23 mouse cellular contexts compared by ENCODE assay signal in the genomic region with DNA sequence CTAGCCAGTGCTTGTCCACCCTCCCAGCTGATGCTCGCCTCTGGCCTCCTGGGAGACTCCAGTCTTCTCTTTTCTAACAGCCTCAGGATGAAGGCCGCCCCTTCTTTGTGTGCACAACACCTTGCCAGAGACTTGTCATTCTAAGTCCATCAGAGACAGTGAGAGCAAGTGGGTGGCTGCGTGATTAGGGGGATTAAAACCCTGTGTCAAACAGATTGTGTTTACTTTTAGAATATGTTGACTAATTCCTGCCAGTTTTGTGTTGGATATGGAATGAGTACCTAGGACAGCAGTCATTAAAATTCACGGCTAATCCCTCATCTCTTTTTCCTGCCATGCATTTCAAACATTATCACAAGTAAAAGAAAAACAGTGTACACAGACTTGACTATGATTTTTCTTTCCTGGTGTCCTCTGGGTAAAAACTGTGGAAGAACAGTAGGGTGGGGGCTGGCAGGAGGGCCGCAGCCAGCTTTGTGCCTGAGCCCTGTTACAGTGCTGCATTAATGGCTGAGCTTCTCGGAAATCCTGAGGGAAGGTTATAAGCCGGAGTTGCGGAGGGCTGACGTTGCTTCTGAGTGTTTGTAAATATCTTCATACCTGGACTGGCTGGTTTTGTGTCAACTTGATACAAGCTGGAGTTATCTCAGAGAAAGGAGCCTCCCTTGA. TPM values are rescaled to one million over a fixed set of nuclear protein-coding genes. Genes with fewer than 3 reads are reported as not detected.
DNase-seq lines count a peak whose midpoint lies in the region; ATAC-seq and TF ChIP-seq lines count a peak whose summit lies in the region.
"Had no signal": no experiment of that assay in that cellular context is flagged by ENCODE, and none has a peak within 500 bp of the region (broad histone marks: within the 10 kb centered on the region; RNA-seq: fewer than 3 reads in every experiment).

No protein-coding gene starts in this region.

- no peaks in the 10 kb centered on the region for H3K9me3 ChIP-seq in hindbrain, embryonic 12.5 days (replicated peaks)
- no peaks in the 10 kb centered on the region for H3K9me3 ChIP-seq in hindbrain, embryonic 11.5 days (ENCODE audit: control insufficient read depth, low read length)
- no peaks in the 10 kb centered on the region for H3K9me3 ChIP-seq in midbrain, embryonic 10.5 days (replicated peaks)
- no peaks in the 10 kb centered on the region for H3K9me3 ChIP-seq in midbrain, postnatal 0 days (ENCODE audit: low read length)
- no peaks in the 10 kb centered on the region; the same call in 1 of the 2 replicates for H3K9me3 ChIP-seq in midbrain, embryonic 11.5 days (ENCODE audit: control insufficient read depth, low read length)
- H3K9me3 ChIP-seq: embryonic facial prominence, embryonic 12.5 days; G1E; heart, embryonic 10.5 days; kidney, embryonic 15.5 days; neural tube, embryonic 15.5 days had no signal

- H3K4me2 ChIP-seq in hindbrain, embryonic 12.5 days (replicated peaks) = no peak overlapping the region
- no peak overlapping the region for H3K4me2 ChIP-seq in hindbrain, embryonic 11.5 days (replicated peaks; ENCODE audit: low read depth, low read length)
- H3K4me2 ChIP-seq in midbrain, postnatal 0 days (ENCODE audit: low read depth, low read length, poor library complexity, severe bottlenecking) = no peak overlapping the region
- H3K4me2 ChIP-seq in midbrain, embryonic 11.5 days = no peak overlapping the region
- H3K4me2 ChIP-seq: embryonic facial prominence, embryonic 12.5 days; kidney, embryonic 15.5 days; neural tube, embryonic 15.5 days had no signal

- no peak overlapping the region for H3K4me3 ChIP-seq in hindbrain, embryonic 12.5 days
- no peak overlapping the region for H3K4me3 ChIP-seq in hindbrain, embryonic 11.5 days (ENCODE audit: low read depth, low read length)
- H3K4me3 ChIP-seq in midbrain, embryonic 10.5 days = no peak overlapping the region
- no peak overlapping the region for H3K4me3 ChIP-seq in midbrain, postnatal 0 days (ENCODE audit: low read depth, low read length)
- H3K4me3 ChIP-seq in midbrain, embryonic 11.5 days (ENCODE audit: low read depth, low read length) = no peak overlapping the region
- H3K4me3 ChIP-seq: embryonic facial prominence, embryonic 12.5 days; erythroblast, embryonic 14.5 days; heart, embryonic 10.5 days; kidney, embryonic 15.5 days; neural tube, embryonic 15.5 days had no signal

- DNase-seq in hindbrain, embryonic 11.5 days (ENCODE audit: low spot score) = no peak
- no peak for DNase-seq in midbrain, embryonic 10.5 days (ENCODE audit: low spot score)
- DNase-seq in midbrain, postnatal 0 days (ENCODE audit: low spot score) = no peak
- DNase-seq in midbrain, embryonic 11.5 days (ENCODE audit: low spot score, missing footprints) = no peak
- no peak for DNase-seq in right cerebral cortex, adult 18-20 months
- DNase-seq in c-Kit-positive CD71-positive TER-119-positive erythroid progenitor cells, embryonic 14.5 days (ENCODE audit: low spot score) = no peak
- DNase-seq: B cell, adult 2 months; cerebellum, adult 18-20 months; cerebellum, postnatal 14 days; kidney, adult 11 months; kidney, postnatal 4 days; lung, postnatal 4 days; thymus, adult 18-20 months; thymus, postnatal 4 days had no signal

- no peak for ATAC-seq in hindbrain, embryonic 12.5 days (ENCODE audit: low FRiP score)
- ATAC-seq in hindbrain, embryonic 11.5 days (ENCODE audit: low FRiP score) = no peak
- no peak for ATAC-seq in midbrain, postnatal 0 days (ENCODE audit: low FRiP score)
- ATAC-seq in midbrain, embryonic 11.5 days (ENCODE audit: low FRiP score) = peak; percentile 71
- ATAC-seq: Patski had no signal

- H3K27me3 ChIP-seq in hindbrain, embryonic 12.5 days = no peaks in the 10 kb centered on the region
- H3K27me3 ChIP-seq in hindbrain, embryonic 11.5 days (ENCODE audit: control insufficient read depth, insufficient read depth, low read length) = no peaks in the 10 kb centered on the region
- no peaks in the 10 kb centered on the region for H3K27me3 ChIP-seq in midbrain, embryonic 10.5 days (ENCODE audit: low read depth, poor library complexity, severe bottlenecking)
- H3K27me3 ChIP-seq in midbrain, postnatal 0 days (ENCODE audit: insufficient read depth, low read length) = no peaks in the 10 kb centered on the region
- no peaks in the 10 kb centered on the region for H3K27me3 ChIP-seq in midbrain, embryonic 11.5 days (ENCODE audit: control insufficient read depth, insufficient read depth, low read length)
- H3K27me3 ChIP-seq: CH12.LX; embryonic facial prominence, embryonic 12.5 days; kidney, embryonic 15.5 days; neural tube, embryonic 15.5 days; Patski had no signal

- H3K36me3 ChIP-seq in hindbrain, embryonic 12.5 days = no peaks in the 10 kb centered on the region
- H3K36me3 ChIP-seq in hindbrain, embryonic 11.5 days (ENCODE audit: control insufficient read depth, insufficient read depth, low read length) = no peaks in the 10 kb centered on the region
- 0 out of 2 replicates have a peak, but pooled peaks cover 6% of the 10 kb centered on the region for H3K36me3 ChIP-seq in midbrain, embryonic 10.5 days
- H3K36me3 ChIP-seq in midbrain, postnatal 0 days (ENCODE audit: insufficient read depth, low read length) = no peaks in the 10 kb centered on the region
- no peaks in the 10 kb centered on the region for H3K36me3 ChIP-seq in midbrain, embryonic 11.5 days (ENCODE audit: control insufficient read depth, insufficient read depth, low read length)
- H3K36me3 ChIP-seq: embryonic facial prominence, embryonic 12.5 days; G1E; heart, embryonic 10.5 days; kidney, embryonic 15.5 days; neural tube, embryonic 15.5 days had no signal

- peak overlapping the region; percentile 40; the same call in 1 of the 2 replicates for H3K27ac ChIP-seq in hindbrain, embryonic 12.5 days
- H3K27ac ChIP-seq in hindbrain, embryonic 11.5 days (ENCODE audit: low read depth, low read length) = no peak overlapping the region
- H3K27ac ChIP-seq in midbrain, embryonic 10.5 days (replicated peaks) = peak overlapping the region; percentile 49
- no peak overlapping the region for H3K27ac ChIP-seq in midbrain, postnatal 0 days (ENCODE audit: low read depth, low read length)
- no peak overlapping the region; the same call in 1 of the 2 replicates for H3K27ac ChIP-seq in midbrain, embryonic 11.5 days (ENCODE audit: low read depth, low read length)
- H3K27ac ChIP-seq: embryonic facial prominence, embryonic 12.5 days; heart, embryonic 10.5 days; kidney, embryonic 15.5 days; neural tube, embryonic 15.5 days had no signal

- H3K9ac ChIP-seq in hindbrain, embryonic 12.5 days = no peak overlapping the region
- H3K9ac ChIP-seq in hindbrain, embryonic 11.5 days (ENCODE audit: low read depth, low read length) = no peak overlapping the region
- no peak overlapping the region for H3K9ac ChIP-seq in midbrain, postnatal 0 days (replicated peaks; ENCODE audit: low read length, poor library complexity, severe bottlenecking)
- no peak overlapping the region for H3K9ac ChIP-seq in midbrain, embryonic 11.5 days (ENCODE audit: low read length)
- H3K9ac ChIP-seq: embryonic facial prominence, embryonic 12.5 days; kidney, embryonic 15.5 days; neural tube, embryonic 15.5 days had no signal

- peaks cover 25% of the 10 kb centered on the region for H3K4me1 ChIP-seq in hindbrain, embryonic 12.5 days
- H3K4me1 ChIP-seq in hindbrain, embryonic 11.5 days (replicated peaks; ENCODE audit: control insufficient read depth, insufficient read depth, low read length) = no peaks in the 10 kb centered on the region
- peaks cover 39% of the 10 kb centered on the region for H3K4me1 ChIP-seq in midbrain, embryonic 10.5 days
- no peaks in the 10 kb centered on the region for H3K4me1 ChIP-seq in midbrain, postnatal 0 days (ENCODE audit: insufficient read depth, low read length)
- H3K4me1 ChIP-seq in midbrain, embryonic 11.5 days (ENCODE audit: control insufficient read depth, insufficient read depth, low read length) = 0 out of 2 replicates have a peak, but pooled peaks cover 2% of the 10 kb centered on the region

- TF ChIP-seq CTCF in midbrain, postnatal 0 days (IDR thresholded peaks at IDR 0.05) = no peak

- WGBS in hindbrain, embryonic 12.5 days = 77% methylated on average over 9 of the region's 9 CpGs
- WGBS in hindbrain, embryonic 11.5 days = 84% methylated on average over 9 of the region's 9 CpGs
- 86% methylated on average over 9 of the region's 9 CpGs for WGBS in midbrain, embryonic 10.5 days
- 39% methylated on average over 9 of the region's 9 CpGs for WGBS in midbrain, postnatal 0 days
- 76% methylated on average over 9 of the region's 9 CpGs for WGBS in midbrain, embryonic 11.5 days

RNA-seq across cellular contexts. Expression of a gene that starts 8.8 kb away (rescaled TPM):
- 135 and 138 TPM in 2 replicates for polyA plus RNA-seq in hindbrain, embryonic 12.5 days (2016; fragmentation: Nextera tagmentation; extraction: Ambion mirVana)
- polyA plus RNA-seq in hindbrain, embryonic 11.5 days (2014; fragmentation: Nextera tagmentation; extraction: Ambion mirVana) = 33.0 and 42.6 TPM in 2 replicates
- 17.5 and 29.8 TPM in 2 replicates for polyA plus RNA-seq in midbrain, embryonic 10.5 days (2016; fragmentation: Nextera tagmentation; extraction: Ambion mirVana)
- total RNA-seq in midbrain, postnatal 0 days (2014; rRNA removed) = 552 and 565 TPM in 2 replicates
- polyA plus RNA-seq in midbrain, postnatal 0 days (2015; fragmentation: Nextera tagmentation; extraction: Ambion mirVana) = 196 and 209 TPM in 2 replicates
- 34.3 and 41.8 TPM in 2 replicates for polyA plus RNA-seq in midbrain, embryonic 11.5 days (2014; fragmentation: Nextera tagmentation; extraction: Ambion mirVana)

Comparison
In these comparisons a context has a peak if more than half of its experiments do, and no peak if none do; other contexts are left out.
1. H3K27ac ChIP-seq: peak in hindbrain, embryonic 12.5 days (single experiment) and midbrain, embryonic 10.5 days (single experiment); none in hindbrain, embryonic 11.5 days (single experiment), midbrain, postnatal 0 days (single experiment) and midbrain, embryonic 11.5 days (single experiment).